Mouse (Mus musculus) MEL (cell line): Measurements from ENCODE around the gene Arhgef2. TPM values are rescaled to one million over a fixed set of nuclear protein-coding genes. Genes with fewer than 3 reads are reported as not detected.
A peak's percentile ranks its signal among the peaks of the same experiment; 100 is the strongest.

Experiments
- DNase-seq: peaks from one replicate; pipeline ENCODE4 v3.0.0; 2011; ENCODE audit warnings: low read depth, low spot score
- H3K27ac ChIP-seq: 2 replicates; pipeline ENCODE4 v1.5.1; 2012; ENCODE audit warnings: low read depth, mild to moderate bottlenecking, control low read depth, low read length, moderate library complexity; ENCODE audit not compliant: control insufficient read depth
- H3K27me3 ChIP-seq, 2 experiments: fragments of 150-350 bp in 1 of 2; sonication (generic) in 1 of 2; 2 replicates each; pipeline ENCODE4 v1.6.1; 2012; ENCODE audit warnings: low read length in 2 of 2, mild to moderate bottlenecking in 2 of 2, improper control_type of control experiment in 1 of 2, moderate library complexity in 1 of 2; ENCODE audit not compliant: insufficient read depth in 2 of 2, control insufficient read depth in 1 of 2
- H3K36me3 ChIP-seq, 2 experiments: 2 replicates each; pipeline ENCODE4 v1.6.1; 2012 to 2014; ENCODE audit warnings: low read length in 2 of 2, improper control_type of control experiment in 1 of 2, inconsistent platforms in 1 of 2, mild to moderate bottlenecking in 1 of 2; ENCODE audit not compliant: insufficient read depth in 2 of 2, control insufficient read depth in 1 of 2
- H3K4me1 ChIP-seq, 2 experiments: fragments of 150-350 bp in 1 of 2; sonication (generic) in 1 of 2; 2 replicates each; pipeline ENCODE4 v1.6.1; 2012; ENCODE audit warnings: low read length in 2 of 2, improper control_type of control experiment in 1 of 2, mild to moderate bottlenecking in 1 of 2; ENCODE audit not compliant: insufficient read depth in 2 of 2, control insufficient read depth in 1 of 2
- H3K4me3 ChIP-seq, 2 experiments: fragments of 150-350 bp in 1 of 2; sonication (generic) in 1 of 2; 2 replicates each; pipeline ENCODE4 v1.5.1; 2012; ENCODE audit warnings: low read depth in 2 of 2, low read length in 2 of 2, mild to moderate bottlenecking in 2 of 2, moderate library complexity in 2 of 2, control low read depth in 1 of 2, improper control_type of control experiment in 1 of 2; ENCODE audit not compliant: control insufficient read depth in 1 of 2, insufficient read depth in 1 of 2
- H3K79me2 ChIP-seq: 2 replicates; pipeline ENCODE4 v1.6.1; 2012; ENCODE audit warnings: mild to moderate bottlenecking, low read length, moderate library complexity; ENCODE audit not compliant: control insufficient read depth, poor library complexity, insufficient read depth
- H3K9ac ChIP-seq: 2 replicates; pipeline ENCODE4 v1.6.1; 2012; ENCODE audit warnings: low read depth, mild to moderate bottlenecking, control low read depth, low read length, moderate library complexity; ENCODE audit not compliant: control insufficient read depth, poor library complexity, severe bottlenecking
- H3K9me3 ChIP-seq: fragments of 150-350 bp; sonication (generic); replicated peaks from 2 replicates; pipeline ENCODE4 v1.6.1; 2012; ENCODE audit warnings: mild to moderate bottlenecking, low read length, improper control_type of control experiment, moderate library complexity; ENCODE audit not compliant: insufficient read depth
- CHD1 ChIP-seq: IDR thresholded peaks from 2 replicates; pipeline ENCODE4 v1.6.1; 2012; ENCODE audit warnings: low read depth, mild to moderate bottlenecking, inconsistent platforms, low read length, improper control_type of control experiment
- CTCF ChIP-seq, 3 experiments: IDR thresholded peaks in 2 of 3; conservative IDR thresholded peaks in 1 of 3; 2 replicates each; pipeline ENCODE4 v1.5.1; 2011 to 2012; ENCODE audit warnings: low read length in 3 of 3, low read depth in 2 of 3, mild to moderate bottlenecking in 2 of 3, improper control_type of control experiment in 1 of 3, inconsistent platforms in 1 of 3, mixed read lengths in 1 of 3, moderate library complexity in 1 of 3; ENCODE audit not compliant: control insufficient read depth in 1 of 3, insufficient read depth in 1 of 3, poor library complexity in 1 of 3, severe bottlenecking in 1 of 3
- EP300 ChIP-seq, 2 experiments: IDR thresholded peaks; 2 replicates each; pipeline ENCODE4 v1.6.1; 2011; ENCODE audit warnings: improper control_type of control experiment in 2 of 2, low read length in 2 of 2, low read depth in 1 of 2, mild to moderate bottlenecking in 1 of 2
- ETS1 ChIP-seq: IDR thresholded peaks from 2 replicates; pipeline ENCODE4 v1.6.1; 2012; ENCODE audit warnings: low read depth, mild to moderate bottlenecking, inconsistent platforms, low read length, improper control_type of control experiment, moderate library complexity
- GATA1 ChIP-seq: IDR thresholded peaks from 2 replicates; pipeline ENCODE4 v1.6.1; 2011; ENCODE audit warnings: low read depth, low read length, improper control_type of control experiment
- JUND ChIP-seq: IDR thresholded peaks from 2 replicates; pipeline ENCODE4 v1.6.1; 2011; ENCODE audit warnings: low read depth, mild to moderate bottlenecking, improper control_type of control experiment, low read length
- MAFK ChIP-seq: IDR thresholded peaks from 2 replicates; pipeline ENCODE4 v1.6.1; 2011; ENCODE audit warnings: low read depth, mild to moderate bottlenecking, low read length, improper control_type of control experiment, borderline replicate concordance
- MAZ ChIP-seq: IDR thresholded peaks from 2 replicates; pipeline ENCODE4 v1.6.1; 2012; ENCODE audit warnings: low read depth, mild to moderate bottlenecking, inconsistent platforms, low read length, improper control_type of control experiment
- NELFE ChIP-seq: IDR thresholded peaks from 2 replicates; pipeline ENCODE4 v1.6.1; 2011; ENCODE audit warnings: low read depth, low read length, improper control_type of control experiment
- POLR2AphosphoS2 ChIP-seq: IDR thresholded peaks from 2 replicates; pipeline ENCODE4 v1.6.1; 2011; ENCODE audit warnings: low read length, improper control_type of control experiment
- TAL1 ChIP-seq: IDR thresholded peaks from 2 replicates; pipeline ENCODE4 v1.6.1; 2012; ENCODE audit warnings: mild to moderate bottlenecking, inconsistent platforms, low read length, moderate library complexity, mixed read lengths
- USF1 ChIP-seq: IDR thresholded peaks from 2 replicates; pipeline ENCODE4 v1.6.1; 2014; ENCODE audit warnings: low read depth, mild to moderate bottlenecking, inconsistent platforms, low read length, improper control_type of control experiment, moderate library complexity
- ZKSCAN1 ChIP-seq: IDR thresholded peaks from 2 replicates; pipeline ENCODE4 v1.6.1; 2012; ENCODE audit warnings: low read depth, mild to moderate bottlenecking, inconsistent platforms, low read length, improper control_type of control experiment, moderate library complexity
- ZMIZ1 ChIP-seq: IDR thresholded peaks from 2 replicates; pipeline ENCODE4 v1.6.1; 2012; ENCODE audit warnings: low read depth, mild to moderate bottlenecking, inconsistent platforms, low read length, improper control_type of control experiment, moderate library complexity
- polyA plus RNA-seq, 2 experiments: library from polyadenylated mRNA; stranded (reverse) in 1 of 2; unstranded in 1 of 2; fragments of >175 nt in 1 of 2; fragments of >200 nt in 1 of 2; gene quantifications; 2 replicates each; pipeline versions ENCODE4 v1.2.1 to v1.2.4; 2012; ENCODE audit warnings: low replicate concordance in 2 of 2, low read depth in 1 of 2; ENCODE audit not compliant: insufficient read length in 2 of 2, insufficient read depth in 1 of 2, missing spikeins in 1 of 2
- total RNA-seq: library from RNA; depleted of rRNA; stranded (reverse); fragments of 300-350 nt; gene quantifications from 2 replicates; pipeline ENCODE4 v1.2.3, GENCODE M21; 2012

Gene Arhgef2
- total and polyA plus RNA-seq, 3 experiments, result 113 to 183 TPM; not detected in 1

DNA sequence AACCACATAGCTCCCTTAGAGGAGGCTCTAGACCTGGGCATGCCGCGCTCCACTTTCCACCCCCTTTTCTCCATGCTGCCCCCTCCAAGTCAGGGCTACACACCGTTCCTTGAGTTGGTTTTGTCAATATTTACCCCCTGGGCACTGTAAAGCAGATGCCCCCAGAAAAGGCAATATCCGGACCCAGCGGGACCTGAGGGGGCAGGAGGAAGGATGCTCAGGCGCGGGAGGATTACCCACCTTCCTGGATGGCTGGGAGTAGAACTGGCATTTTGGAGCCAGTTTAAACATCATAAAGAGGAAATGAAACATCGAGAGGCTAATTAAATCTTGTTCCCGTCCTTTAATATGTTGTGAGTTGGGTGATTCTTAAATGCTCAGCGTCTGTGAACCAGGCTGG lies 43.4 kb downstream of the Arhgef2 start:
- TF ChIP-seq POLR2AphosphoS2, result no peak; the same call in 1 of the 2 replicates
- no peak for TF ChIP-seq MAFK
- no peak for TF ChIP-seq CTCF (IDR thresholded peaks at IDR 0.05 in 2 of 3, conservative IDR thresholded peaks at IDR 0.05 in 1 of 3; ENCODE audit: control insufficient read depth in 1 of 3, insufficient read depth in 1 of 3, low read depth in 2 of 3, low read length in 3 of 3, poor library complexity in 1 of 3, severe bottlenecking in 1 of 3)
- TF ChIP-seq ETS1, result no peak
- TF ChIP-seq GATA1, result no peak
- no peak for TF ChIP-seq USF1
- TF ChIP-seq JUND, result no peak
- TF ChIP-seq MAZ, result 0 out of 2 replicates have a peak, but pooled peaks have one; percentile 15
- TF ChIP-seq TAL1, result no peak
- no peak for TF ChIP-seq EP300 (IDR thresholded peaks at IDR 0.05; ENCODE audit: low read depth in 1 of 2, low read length in 2 of 2)
- TF ChIP-seq ZMIZ1, result peak; percentile 23; the same call in 1 of the 2 replicates
- TF ChIP-seq CHD1, result no peak
- no peak for TF ChIP-seq ZKSCAN1
- Histone ChIP-seq H3K9ac (no peak overlapping the region), H3K36me3 (peaks cover 16 to 30% of the 10 kb centered on the region in 2 experiments)

DNA sequence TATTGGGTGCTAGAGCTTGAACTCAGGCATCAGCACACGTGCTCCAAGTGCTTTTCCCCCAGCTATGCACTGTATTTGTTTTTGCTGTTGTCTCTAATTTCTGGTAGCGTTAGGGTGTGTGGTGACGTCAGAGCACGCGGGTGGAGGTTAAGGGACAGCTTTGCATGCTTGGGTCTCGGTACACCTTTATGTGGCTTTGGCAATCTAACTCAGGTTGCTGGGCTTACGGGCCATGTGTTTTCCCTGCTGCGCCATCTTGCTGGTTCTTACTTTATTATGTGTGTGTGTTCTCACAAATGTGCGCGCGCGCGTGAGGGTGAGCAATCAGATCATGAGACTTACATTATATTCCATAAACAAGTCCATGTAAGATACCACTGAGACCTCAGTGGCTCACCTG lies 44.2 kb downstream of the Arhgef2 start:
- no peak overlapping the region for H3K27ac ChIP-seq
- peaks cover 16 to 22% of the 10 kb centered on the region in 2 experiments for H3K36me3 ChIP-seq
- no peaks in the 10 kb centered on the region for H3K27me3 ChIP-seq
- H3K9ac ChIP-seq, result no peak overlapping the region
- H3K4me3 ChIP-seq, result no peak overlapping the region
- no peaks in the 10 kb centered on the region for H3K9me3 ChIP-seq
- TF ChIP-seq NELFE, result no peak
- TF ChIP-seq POLR2AphosphoS2, result 0 out of 2 replicates have a peak, but pooled peaks have one; percentile 18
- H3K4me1 ChIP-seq, result peaks cover 6 to 23% of the 10 kb centered on the region in 2 experiments
- H3K79me2 ChIP-seq, result no peaks in the 10 kb centered on the region
- DNase-seq, result no peak

More for the DNA sequence above, 43.4 kb downstream of the Arhgef2 start:
- Histone ChIP-seq H3K4me1 (peaks cover 6 to 19% of the 10 kb centered on the region in 2 experiments), H3K4me3 (no peak overlapping the region), H3K27ac (no peak overlapping the region), H3K79me2 (no peaks in the 10 kb centered on the region), H3K9me3 (no peaks in the 10 kb centered on the region), H3K27me3 (no peaks in the 10 kb centered on the region)
- no peak for DNase-seq
